Mouse (Mus musculus) ovary, postnatal 14 days (tissue): ENCODE data around the gene Sarnp.
A peak's percentile ranks its signal among the peaks of the same experiment; 100 is the strongest.
"Not testable (repeated sequence)": the region's sequence is repeated elsewhere in the genome, so short reads cannot be mapped to it uniquely, and the experiment has no call there.

Experiments
- DNase-seq: peaks from one replicate; pipeline ENCODE4 v3.0.0; 2022; ENCODE audit warnings: low spot score

Sarnp gene

DNA sequence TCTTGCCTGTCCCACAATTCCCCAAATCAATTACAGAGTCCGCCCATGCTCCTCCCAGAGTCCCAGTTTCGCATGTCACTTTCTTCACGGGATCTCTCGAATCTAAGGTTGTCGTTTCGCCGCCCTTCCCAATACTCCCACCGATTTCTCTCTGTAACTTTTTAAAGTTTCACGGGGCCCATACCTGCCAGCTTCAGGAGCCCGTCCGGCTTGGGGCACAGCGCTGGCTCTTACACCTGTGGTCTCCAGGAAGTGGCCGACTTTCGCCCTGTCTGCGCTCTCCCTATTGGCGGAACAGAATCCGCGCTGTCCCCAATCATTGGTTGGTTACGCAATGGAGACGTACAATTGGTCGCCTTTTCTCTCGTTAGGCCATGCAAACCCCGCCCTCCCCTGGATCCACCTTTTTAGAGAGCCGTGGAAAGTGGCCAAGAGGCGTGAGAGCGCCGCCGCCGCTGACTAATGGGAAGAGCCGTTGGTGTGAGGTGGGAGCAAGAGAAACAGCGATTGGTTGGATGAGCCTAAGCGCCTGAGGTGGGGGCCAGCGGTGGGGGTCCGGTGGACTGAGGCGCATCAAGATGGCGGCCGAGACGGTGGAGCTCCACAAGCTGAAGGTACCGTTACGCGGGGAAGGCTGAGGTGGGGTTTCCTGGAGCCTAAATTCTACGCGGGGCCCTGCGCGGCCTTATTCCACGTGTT lies 4.4 kb downstream of the Sarnp start, which contains the start of gene Ormdl2:
TSS of gene Ormdl2 (minus strand) at position 288 of the 699 bp plus-strand sequence.
- DNase-seq = peak; percentile 99

DNA sequence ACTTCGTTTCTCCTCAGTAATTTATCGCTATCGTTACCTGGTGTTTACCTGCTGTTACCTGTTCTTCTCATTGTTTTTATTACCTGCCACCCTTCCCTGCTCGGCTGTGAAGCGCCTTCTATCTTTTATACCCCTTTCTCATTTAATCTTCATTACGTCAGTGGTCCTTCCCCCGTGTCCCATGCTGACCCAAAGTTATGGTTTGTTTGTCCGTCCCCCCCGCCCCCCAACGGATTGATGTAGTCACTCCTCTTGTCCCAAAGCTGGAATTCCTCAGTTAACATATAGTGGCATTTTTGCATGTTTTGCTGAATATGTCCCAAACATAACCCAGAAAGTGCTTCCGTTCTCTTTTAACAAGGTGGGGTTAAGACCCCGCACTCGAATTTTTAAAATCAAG lies 5.0 kb downstream of the Sarnp start:
- DNase-seq = no peak

DNA sequence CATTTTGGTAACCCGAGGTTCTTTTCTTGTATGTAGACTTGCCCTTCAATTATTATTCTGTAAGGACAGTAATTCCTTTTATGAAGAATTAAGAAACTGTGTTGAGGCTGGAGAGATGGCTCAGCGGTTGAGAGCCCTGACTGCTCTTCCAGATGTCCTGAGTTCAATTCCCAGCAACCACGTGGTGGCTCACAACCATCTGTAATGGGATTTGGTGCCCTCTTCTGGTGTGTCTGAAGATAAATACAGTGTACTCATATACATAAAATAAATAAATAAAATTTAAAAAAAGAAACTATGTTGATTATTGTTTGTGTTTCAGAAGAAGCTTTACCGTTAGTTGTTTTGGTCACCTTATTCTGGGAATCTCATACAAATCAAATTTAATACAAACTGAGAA lies 6.0 kb downstream of the Sarnp start:
- DNase-seq = not testable (repeated sequence)

DNA sequence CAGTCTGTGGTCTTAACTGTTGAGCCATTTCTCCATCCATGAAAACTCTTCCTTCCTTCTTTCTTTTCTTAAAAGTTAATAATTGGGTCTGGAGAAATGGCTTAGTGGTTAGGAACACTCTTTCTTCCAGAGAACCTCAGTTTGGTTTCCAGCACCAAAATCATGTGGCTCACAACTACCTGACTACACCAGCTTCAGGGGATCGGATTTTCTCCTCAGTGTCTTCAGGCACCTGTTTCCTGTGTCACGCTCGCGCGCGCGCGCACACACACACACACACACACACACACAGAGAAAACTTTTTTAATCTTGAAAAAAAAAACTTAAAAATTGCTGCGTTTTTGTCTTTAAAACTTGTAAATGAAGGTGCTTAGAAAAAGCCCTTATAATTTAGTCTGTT lies 6.7 kb downstream of the Sarnp start:
- DNase-seq = no peak

DNA sequence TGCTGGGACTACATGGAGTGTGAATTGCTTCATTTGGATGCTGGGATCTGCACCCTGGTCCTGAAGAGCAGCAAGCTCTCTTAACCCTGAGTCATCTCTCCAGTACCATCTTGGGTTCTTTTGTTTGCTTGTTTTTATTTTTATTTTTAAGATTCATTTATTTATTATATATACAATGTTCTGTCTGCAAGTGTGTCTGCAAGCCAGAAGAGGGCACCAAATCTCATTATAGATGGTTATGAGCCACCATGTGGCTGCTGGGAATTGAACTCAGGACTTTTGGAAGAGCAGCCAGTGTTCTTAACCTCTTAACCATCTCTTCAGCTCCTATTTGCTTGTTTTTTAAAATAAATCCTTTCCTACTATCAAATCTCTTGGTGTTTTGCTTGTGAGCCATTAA lies 20.3 kb downstream of the Sarnp start:
- no peak for DNase-seq

DNA sequence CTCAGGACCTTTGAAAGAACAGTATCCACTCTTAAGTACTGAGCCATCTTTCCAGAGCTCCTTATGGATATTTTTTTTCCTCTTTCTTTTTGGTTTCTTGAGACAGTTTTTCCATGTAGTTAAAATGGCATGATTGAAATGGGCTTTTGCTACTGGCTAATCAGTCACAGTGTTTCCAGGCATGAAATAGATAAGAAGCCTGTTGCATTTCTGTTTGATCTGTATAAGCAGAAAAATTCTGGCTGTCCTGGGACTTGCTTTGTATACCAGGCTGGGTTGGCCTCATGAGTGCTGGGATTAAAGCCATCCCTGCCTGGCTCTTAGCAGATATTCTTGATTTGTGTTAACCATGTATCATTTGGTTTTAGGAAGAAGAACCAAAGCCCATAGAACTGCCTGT lies 22.3 kb downstream of the Sarnp start:
- no peak for DNase-seq

DNA sequence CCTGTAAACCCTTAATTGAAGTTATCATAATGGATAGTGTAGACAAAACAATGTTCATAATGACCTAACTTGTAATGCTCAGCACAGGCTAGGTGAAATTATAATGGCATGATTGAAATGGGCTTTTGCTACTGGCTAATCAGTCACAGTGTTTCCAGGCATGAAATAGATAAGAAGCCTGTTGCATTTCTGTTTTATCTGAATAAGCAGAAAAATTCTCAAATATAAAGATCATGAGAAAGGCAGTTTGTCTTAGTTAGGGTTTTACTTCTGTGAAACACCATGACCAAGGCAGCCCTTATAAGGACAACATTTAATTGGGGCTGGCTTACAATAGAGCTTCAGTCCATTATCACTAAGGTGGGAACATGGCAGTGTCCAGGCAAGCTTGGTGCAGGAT lies 23.5 kb downstream of the Sarnp start:
- no peak for DNase-seq

DNA sequence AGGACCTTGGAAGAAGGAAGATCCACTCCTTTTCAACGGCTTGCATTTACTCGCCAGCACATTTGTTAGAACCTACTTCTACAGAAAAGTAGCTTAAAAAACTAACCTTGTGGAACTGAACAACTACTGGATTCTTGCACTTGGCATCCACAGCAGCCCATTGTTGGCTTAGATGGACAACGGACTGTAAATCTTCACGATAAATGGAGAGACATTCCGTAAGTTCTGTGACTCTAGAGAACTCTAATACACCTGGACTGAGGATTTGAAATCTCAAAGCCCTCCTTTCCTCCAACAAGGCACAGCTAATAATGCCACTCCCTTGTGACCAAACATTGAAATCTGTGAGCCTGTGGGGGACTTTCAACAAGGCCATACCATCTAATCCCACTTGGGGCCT lies 26.1 kb downstream of the Sarnp start:
- no peak for DNase-seq

DNA sequence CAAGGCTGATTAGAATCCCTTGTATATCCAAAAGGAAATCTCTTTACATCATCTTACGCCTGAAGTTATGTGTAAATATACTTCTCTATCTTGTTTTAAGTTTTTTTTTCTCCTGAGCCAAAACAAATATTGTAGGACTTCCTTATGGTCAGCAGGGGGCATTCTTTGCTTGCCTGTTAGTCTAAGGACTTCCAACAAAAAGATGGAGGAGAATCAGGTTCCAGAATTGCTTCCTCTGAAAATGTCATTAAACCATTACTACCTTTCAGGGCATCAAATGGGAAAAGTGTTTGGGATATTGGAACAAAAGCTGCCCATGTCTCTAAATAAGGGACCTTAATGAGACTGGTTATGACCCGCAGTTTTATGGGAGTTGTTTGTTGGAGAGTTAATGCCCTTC lies 28.4 kb downstream of the Sarnp start:
- no peak for DNase-seq

DNA sequence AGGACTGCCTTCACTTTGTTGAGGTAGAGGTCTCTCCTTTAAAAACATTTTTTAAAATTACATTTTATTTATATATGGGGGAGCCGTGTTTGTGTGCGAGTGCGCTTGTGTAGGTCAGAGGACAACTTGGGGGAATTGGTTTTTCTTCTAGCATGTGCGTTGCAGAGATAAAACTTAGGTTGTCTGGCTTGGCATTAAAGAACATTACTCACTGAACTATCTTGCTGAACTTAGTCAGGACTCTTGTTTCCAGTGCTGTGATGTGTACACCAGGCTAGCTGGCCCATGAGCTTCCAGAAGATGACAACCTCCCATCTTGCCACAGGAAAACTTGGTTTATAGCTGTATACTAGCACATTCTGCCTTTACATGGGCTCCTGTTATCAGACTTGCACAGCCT lies 29.5 kb downstream of the Sarnp start:
- DNase-seq = no peak

DNA sequence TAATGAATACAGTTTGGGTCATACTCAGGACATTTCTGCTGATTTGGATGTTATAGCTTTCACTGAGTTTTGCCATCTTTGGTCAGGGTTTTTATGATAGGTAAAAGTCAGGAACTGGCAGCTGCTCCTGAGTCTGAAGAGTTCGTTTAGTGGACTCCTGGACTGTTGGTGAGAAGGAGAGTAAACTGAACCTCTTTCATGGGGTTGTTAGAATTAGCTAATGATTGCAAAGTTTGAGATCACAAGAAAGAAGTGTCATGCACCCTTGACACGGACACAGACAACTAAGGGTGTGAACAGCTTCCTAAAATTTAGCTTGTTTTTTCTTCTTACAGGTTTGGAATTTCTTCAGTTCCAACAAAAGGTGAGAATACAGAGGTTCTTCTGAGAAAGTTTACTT lies 31.3 kb downstream of the Sarnp start:
- no peak for DNase-seq

DNA sequence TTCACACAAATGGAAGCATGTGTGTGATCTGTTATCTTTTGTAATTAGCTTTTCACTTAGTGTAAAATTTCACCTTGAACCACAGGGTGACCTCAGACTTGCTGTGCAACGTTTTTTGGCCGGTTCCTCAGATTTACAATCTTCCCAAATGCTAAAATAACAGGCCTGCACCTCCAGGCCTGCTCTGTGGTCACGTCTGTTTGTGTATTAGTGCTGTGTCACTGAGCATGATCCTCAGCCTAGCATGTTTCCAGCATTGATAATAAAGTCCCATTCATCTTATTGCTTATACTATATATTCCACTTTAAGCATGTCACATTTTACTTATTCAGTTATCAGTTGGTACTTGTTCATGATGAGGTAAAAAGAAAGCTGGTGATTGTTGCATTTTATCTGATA lies 33.2 kb downstream of the Sarnp start:
- DNase-seq = no peak

DNA sequence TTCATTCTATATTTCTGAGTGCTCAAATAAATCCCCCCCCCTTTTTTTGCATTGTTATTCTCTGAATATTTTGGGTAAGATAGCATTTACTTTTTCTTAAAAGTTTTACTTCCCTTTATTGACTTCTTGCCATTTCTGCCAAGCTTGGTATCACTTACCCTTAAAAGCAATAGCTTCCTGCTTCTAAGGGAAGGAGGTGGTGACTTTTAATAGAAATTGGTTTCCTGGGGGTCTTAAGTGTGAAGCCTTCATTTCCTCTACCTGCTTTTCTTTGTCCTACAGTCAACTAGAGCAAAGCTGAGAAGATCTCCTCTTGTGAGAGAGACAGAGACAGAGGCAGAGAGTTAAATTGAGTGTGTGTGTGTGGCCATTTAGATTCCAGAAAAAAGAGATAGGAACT lies 44.0 kb downstream of the Sarnp start:
- no peak for DNase-seq

DNA sequence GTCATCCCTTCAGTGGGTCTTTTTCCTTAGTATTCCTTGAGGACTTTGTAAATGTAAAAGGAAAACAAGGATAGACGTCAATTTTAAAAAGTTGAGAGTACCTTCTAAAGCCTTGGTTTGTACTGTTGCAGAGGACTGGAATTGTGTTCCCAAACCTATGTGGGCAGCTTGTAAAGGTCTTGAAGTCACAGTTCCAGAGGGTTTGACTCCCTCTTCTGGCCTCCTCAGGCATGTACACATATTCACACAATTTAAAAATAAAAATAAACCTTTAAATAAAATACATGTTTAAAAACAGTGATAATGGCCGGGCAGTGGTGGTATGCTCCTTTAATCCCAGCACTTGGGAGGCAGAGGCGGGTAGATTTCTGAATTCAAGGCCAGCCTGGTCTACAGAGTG lies 48.9 kb downstream of the Sarnp start:
- DNase-seq = no peak

DNA sequence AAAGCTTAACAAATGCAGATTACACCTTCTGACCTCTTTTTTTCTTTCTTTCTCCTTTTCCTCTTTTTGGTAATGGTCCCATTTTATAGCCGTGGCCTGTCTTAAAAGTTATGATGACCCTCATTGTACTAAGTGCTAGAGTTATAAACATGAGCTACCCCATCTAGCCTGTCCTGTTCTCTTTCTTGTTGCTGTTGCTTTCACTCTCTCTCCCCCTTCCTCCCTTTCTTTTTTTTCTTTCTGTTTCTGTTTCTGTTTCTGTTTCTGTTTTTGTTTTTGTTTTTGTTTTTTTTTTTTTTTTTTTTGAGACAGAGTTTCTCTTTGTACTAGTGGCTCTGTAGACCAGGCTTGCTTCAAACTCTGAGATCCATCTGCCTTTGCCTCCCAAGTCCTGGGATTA lies 49.4 kb downstream of the Sarnp start:
- no peak for DNase-seq

DNA sequence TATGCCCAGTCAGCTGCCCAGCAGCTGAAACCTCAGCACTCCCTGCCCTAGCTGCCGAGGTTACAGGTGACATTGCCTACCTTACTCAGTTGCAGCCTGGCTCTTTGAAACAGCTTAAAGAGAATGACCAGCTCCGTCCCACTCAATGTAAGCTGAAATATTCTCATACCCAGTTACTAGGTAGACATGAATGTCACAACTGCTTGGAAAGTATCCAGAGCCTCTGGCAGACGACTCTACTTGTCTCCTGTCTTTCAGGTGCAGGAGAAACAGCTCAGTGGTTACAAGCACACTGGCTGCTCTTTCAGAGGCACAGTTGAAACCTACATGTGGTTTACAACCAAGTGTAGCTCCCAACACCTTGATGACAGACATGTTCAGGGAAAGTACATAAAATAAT lies 53.2 kb downstream of the Sarnp start:
- no peak for DNase-seq

DNA sequence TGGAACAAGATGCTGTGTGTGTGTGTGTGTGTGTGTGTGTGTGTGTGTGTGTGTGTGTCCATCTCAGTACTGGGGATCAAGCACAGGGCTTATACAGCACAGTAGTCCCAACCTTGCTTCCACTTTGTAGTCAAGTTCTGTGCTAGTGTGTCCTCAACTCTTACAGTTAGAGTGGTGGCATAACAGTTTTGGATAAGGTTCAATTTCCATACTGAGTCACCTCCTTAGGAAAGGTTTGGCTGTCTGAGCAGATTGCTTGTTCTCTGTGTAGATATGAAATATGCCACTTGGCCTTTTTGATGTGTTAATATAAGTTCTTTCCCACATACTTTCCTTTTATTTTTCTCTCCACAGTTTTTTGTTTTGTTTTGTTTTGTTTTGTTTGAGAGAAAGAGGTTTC lies 61.2 kb downstream of the Sarnp start:
- no peak for DNase-seq

DNA sequence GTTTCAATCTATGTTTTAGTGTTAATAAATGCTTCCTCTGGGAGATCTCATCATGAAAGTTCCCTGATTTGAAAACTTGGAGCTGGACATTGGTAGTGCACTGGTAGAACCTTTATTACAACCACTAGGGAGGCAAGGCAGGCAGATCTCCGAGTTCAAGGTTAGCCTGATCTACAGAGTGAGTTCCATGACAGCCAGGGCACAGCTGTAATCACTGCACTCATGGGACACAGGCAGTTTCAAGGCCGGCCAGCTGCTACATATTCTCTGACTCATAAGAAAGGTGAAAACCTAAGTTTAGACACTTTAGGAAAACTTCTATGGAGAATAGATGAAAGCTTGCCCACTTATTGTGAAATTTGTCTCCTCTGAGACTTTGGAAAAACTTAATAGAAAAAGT lies 61.7 kb downstream of the Sarnp start:
- DNase-seq = no peak

DNA sequence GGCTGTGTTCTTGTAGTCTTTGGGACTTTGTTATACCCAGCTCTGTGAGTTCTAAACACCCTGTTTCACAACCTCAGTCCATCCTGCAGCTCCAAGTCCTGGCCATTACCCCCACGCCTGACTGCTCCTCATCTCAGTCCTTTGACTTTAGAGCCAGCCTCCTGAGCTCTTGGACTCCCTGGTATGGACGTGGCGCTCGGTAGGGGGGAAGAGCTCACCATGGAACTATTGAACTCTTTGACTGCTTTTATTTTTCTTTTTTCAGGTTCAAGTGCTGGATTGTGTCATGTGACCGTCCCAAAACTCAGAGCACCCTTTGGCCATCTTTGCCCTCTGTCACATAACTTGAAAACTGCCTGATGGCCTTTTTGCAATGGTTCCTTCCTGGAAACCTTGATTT lies 64.9 kb downstream of the Sarnp start:
- DNase-seq = no peak

DNA sequence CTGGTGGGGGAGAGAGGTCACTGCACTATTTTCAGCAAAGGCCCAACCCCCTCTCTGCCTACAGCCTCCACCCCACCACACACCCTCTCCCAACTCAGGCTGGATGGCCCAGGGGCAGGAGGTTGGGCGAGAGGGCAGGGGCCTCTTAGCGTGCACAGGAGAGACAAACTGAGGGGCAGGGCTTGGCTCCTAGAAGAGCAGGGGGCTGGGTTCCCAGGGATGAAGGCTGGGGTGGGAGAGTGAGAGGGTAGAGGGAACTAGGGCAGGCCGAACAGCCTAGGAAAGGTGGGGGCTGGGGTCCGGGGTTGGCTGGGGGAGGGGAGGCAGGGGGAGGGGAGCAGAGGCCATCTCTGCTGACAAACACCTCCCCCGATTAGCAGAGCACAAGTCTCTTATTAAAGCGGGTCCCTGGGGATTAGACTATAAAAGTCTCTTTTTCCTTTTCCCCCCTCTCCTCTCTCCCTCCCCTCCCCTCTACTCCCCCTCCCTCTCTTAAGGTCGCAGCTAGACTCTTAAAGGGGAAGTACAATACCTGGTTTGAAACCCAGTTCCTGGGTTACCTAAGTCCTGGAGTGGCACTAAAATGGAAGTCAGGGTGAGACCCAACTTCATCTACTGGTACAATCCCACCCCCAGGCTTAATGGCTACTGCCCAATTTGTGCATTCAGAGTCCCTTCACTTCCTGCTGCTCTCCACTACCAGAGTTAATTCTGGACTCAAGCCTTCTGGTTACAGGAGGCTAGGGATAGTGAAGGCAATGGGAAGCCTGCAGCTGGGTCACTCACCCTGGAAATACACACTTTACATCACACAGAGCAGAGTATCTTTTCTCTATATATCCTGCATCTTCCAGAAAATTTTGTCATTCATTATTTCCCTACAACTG lies 72.1 kb downstream of the Sarnp start:
- DNase-seq = no peak

DNA sequence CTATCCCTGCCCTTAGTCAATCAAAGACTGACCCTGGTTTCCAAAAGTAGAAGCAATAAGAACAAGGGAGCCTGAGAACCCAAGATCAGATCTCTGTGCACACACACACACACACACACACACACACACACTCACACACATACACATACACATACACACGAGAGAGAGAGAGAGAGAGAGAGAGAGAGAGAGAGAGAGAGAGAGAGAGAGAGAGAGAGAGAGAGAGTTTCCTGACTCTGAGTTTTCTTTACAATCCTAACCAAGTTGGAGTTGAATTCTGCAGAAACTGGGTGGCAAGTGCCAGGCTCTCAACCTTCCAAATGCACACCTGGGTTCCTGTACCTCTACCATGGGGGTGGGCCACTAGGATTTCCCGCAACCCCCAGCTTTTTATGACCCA lies 72.7 kb downstream of the Sarnp start:
- no peak for DNase-seq

DNA sequence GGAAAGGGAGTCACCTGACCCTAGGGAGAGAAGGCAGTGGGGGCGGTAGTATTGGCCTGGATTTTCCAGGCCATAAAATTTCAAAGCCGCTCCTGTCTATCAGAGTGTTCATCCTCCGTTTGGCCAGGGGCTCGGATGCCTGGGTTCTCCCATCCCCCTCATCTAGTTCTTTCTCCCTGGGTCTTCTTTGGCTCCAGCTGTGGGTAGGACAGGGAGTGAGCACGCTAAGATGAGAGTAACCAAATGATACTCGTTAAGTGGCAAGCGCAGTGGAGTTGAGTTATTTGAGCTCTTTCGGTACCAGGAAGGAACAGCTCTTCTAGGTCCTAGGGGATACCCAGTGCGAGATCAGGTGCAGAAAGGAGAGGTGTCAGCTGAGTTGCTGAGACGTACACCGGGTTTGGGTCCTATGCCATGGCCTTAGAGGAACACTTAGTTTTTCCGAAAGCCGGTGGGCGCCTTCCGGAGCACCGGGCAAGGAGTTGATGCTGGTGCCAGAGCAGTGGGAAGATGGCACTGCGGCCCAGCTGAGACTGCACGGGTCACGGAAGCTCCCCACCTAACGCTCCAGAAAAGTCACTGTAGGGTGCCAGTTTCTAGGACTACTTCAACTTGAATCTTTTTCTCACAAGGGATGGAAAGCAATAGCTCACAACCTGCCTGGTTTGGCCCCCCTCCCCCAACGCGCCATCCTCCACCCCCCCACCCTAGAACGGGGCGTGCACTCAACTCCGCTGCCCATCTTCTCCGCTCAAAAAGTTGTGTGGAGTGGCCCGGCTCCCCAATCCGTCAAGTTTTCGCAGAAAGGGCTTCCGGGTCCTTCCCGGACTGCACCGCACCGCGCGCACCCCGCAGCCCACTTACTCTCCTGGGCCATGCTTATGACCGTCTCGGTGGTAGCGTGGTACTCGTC lies 73.5 kb downstream of the Sarnp start:
- DNase-seq = no peak
